Mouse (Mus musculus) forebrain, embryonic 12.5 days (tissue): ENCODE measurements around the gene Tmem54. TPM values are rescaled to one million over a fixed set of nuclear protein-coding genes. Genes with fewer than 3 reads are reported as not detected.
A peak's percentile ranks its signal among the peaks of the same experiment; 100 is the strongest.

ENCODE experiments used
- ATAC-seq: fragments of 200-750 bp; cut with Nextera tagmentation; 2 replicates; pipeline ENCODE4 v1.8.0; 2017; ENCODE audit warnings: moderate TSS enrichment; ENCODE audit not compliant: low FRiP score
- H3K27ac ChIP-seq: fragments of 300-500 bp; sonication (generic); 2 replicates; pipeline ENCODE4 v1.5.1; 2016; ENCODE audit warnings: mild to moderate bottlenecking
- H3K27me3 ChIP-seq: fragments of 300-500 bp; sonication (generic); 2 replicates; pipeline ENCODE4 v1.6.1; 2016; ENCODE audit warnings: mild to moderate bottlenecking
- H3K36me3 ChIP-seq: fragments of 300-500 bp; sonication (generic); replicated peaks from 2 replicates; pipeline ENCODE4 v1.6.1; 2016; ENCODE audit warnings: mild to moderate bottlenecking
- H3K4me1 ChIP-seq: fragments of 300-500 bp; sonication (generic); 2 replicates; pipeline ENCODE4 v1.6.1; 2016
- H3K4me2 ChIP-seq: fragments of 300-500 bp; sonication (generic); 2 replicates; pipeline ENCODE4 v1.6.1; 2016; ENCODE audit warnings: mild to moderate bottlenecking, moderate library complexity
- H3K4me3 ChIP-seq: fragments of 300-500 bp; sonication (generic); replicated peaks from 2 replicates; pipeline ENCODE4 v1.5.1; 2016; ENCODE audit warnings: mild to moderate bottlenecking
- H3K9ac ChIP-seq: fragments of 300-500 bp; sonication (generic); 2 replicates; pipeline ENCODE4 v1.6.1; 2016; ENCODE audit warnings: mild to moderate bottlenecking
- H3K9me3 ChIP-seq: fragments of 300-500 bp; sonication (generic); 2 replicates; pipeline ENCODE4 v1.6.1; 2016
- WGBS: fragments of 180-500 bp; shearing (Covaris S2); methylation state at CpG from one replicate; pipeline ENCODE4 v1.1.7; 2016; 5-methylcytosine and 5-hydroxymethylcytosine counted together
- polyA plus RNA-seq: library from polyadenylated mRNA; unstranded; fragments of >200 nt; fragmentation: Nextera tagmentation; extraction: Ambion mirVana; gene quantifications from 2 replicates; pipeline ENCODE4 v1.2.1, GENCODE M21; 2016

Gene Tmem54
- polyA plus RNA-seq, 1 experiment from 2014 or later, result 0.54 TPM

GRCm38 (mm10) chr4:129107348-129107899 lies 2.1 kb downstream of the Tmem54 start:
- no peaks in the 10 kb centered on the region for H3K9me3 ChIP-seq
- H3K4me1 ChIP-seq, result peaks cover 17% of the 10 kb centered on the region
- WGBS, result 70% methylated on average over 10 of the region's 10 CpGs
- H3K4me3 ChIP-seq, result no peak overlapping the region
- no peak for ATAC-seq
- H3K4me2 ChIP-seq, result no peak overlapping the region
- no peak overlapping the region for H3K27ac ChIP-seq
- H3K27me3 ChIP-seq, result peaks cover 60% of the 10 kb centered on the region
- no peaks in the 10 kb centered on the region for H3K36me3 ChIP-seq
- no peak overlapping the region for H3K9ac ChIP-seq

DNA sequence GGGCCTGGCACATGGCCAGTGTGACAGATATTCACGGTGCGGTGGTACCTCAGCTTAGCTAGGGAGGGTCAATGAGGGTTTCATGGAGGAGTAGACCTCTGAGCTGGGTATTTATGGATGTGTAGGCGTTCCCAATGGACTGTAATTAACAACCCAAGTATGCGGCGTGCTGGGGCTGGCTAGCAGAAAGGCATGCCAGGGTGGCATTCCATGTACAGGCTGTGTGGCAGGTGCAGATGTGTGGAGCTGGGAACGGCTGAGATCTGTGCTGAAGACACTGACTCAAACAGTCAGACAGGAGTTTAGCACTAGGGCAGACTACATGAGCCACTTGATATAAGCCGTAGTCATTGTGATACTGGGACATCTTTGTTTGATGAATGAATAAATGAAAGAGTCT lies 3.3 kb downstream of the Tmem54 start:
- 87% methylated on average over 7 of the region's 7 CpGs for WGBS
- H3K4me1 ChIP-seq, result peaks cover 24% of the 10 kb centered on the region
- H3K27ac ChIP-seq, result no peak overlapping the region
- H3K36me3 ChIP-seq, result no peaks in the 10 kb centered on the region
- no peak for ATAC-seq
- H3K9ac ChIP-seq, result no peak overlapping the region
- H3K4me2 ChIP-seq, result no peak overlapping the region
- H3K27me3 ChIP-seq, result peaks cover 53% of the 10 kb centered on the region
- H3K4me3 ChIP-seq, result no peak overlapping the region
- no peaks in the 10 kb centered on the region for H3K9me3 ChIP-seq

- H3K27me3 ChIP-seq, result peaks cover 39% of the 10 kb centered on the region
- ATAC-seq, result no peak
- WGBS, result 97% methylated on average over 6 of the region's 6 CpGs
Observed at GRCm38 (mm10) chr4:129110804-129111203, 5.5 kb downstream of the Tmem54 start.

DNA sequence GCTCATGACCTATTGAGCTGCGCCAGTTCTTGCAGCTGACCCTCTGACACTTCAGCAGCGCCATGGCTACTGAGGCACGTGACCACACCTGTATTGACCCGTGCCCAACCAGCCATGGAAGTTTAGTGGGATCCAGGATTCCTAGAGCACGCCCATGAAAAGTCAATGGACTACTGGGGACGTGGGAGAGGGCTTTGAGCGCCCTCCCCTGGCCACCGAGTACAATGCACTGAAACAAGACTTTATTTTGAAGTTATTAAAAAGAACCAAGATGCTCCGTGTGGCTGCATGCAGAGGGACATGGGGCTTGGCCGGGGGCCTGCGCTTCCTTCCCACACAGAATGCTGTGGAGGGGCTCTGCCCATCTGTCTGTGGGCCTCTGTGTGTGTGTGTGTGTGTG lies 6.0 kb downstream of the Tmem54 start:
- Histone ChIP-seq H3K4me1 (peaks cover 28% of the 10 kb centered on the region), H3K9me3 (no peaks in the 10 kb centered on the region), H3K36me3 (no peaks in the 10 kb centered on the region), H3K4me2 (no peak overlapping the region), H3K27ac (no peak overlapping the region), H3K4me3 (no peak overlapping the region), H3K27me3 (peaks cover 38% of the 10 kb centered on the region), H3K9ac (no peak overlapping the region)
- 63% methylated on average over 11 of the region's 11 CpGs for WGBS
- no peak for ATAC-seq

More at GRCm38 (mm10) chr4:129110804-129111203, 5.5 kb downstream of the Tmem54 start:
- H3K4me1 ChIP-seq, result peaks cover 29% of the 10 kb centered on the region
- H3K9me3 ChIP-seq, result no peaks in the 10 kb centered on the region
- H3K27ac ChIP-seq, result no peak overlapping the region
- H3K36me3 ChIP-seq, result no peaks in the 10 kb centered on the region
- no peak overlapping the region for H3K4me3 ChIP-seq
- H3K4me2 ChIP-seq, result no peak overlapping the region
- no peak overlapping the region for H3K9ac ChIP-seq

- H3K36me3 ChIP-seq, result no peaks in the 10 kb centered on the region
- ATAC-seq, result peak; percentile 49; the same call in 1 of the 2 replicates
- H3K4me3 ChIP-seq, result no peak overlapping the region
- H3K9ac ChIP-seq, result no peak overlapping the region
- H3K27ac ChIP-seq, result no peak overlapping the region
- H3K9me3 ChIP-seq, result no peaks in the 10 kb centered on the region
- H3K4me2 ChIP-seq, result no peak overlapping the region
- H3K27me3 ChIP-seq, result peaks cover 34% of the 10 kb centered on the region
- H3K4me1 ChIP-seq, result peaks cover 28% of the 10 kb centered on the region
- WGBS, result 72% methylated on average over 13 of the region's 13 CpGs
Observed at GRCm38 (mm10) chr4:129112231-129112630, 6.9 kb downstream of the Tmem54 start.

DNA sequence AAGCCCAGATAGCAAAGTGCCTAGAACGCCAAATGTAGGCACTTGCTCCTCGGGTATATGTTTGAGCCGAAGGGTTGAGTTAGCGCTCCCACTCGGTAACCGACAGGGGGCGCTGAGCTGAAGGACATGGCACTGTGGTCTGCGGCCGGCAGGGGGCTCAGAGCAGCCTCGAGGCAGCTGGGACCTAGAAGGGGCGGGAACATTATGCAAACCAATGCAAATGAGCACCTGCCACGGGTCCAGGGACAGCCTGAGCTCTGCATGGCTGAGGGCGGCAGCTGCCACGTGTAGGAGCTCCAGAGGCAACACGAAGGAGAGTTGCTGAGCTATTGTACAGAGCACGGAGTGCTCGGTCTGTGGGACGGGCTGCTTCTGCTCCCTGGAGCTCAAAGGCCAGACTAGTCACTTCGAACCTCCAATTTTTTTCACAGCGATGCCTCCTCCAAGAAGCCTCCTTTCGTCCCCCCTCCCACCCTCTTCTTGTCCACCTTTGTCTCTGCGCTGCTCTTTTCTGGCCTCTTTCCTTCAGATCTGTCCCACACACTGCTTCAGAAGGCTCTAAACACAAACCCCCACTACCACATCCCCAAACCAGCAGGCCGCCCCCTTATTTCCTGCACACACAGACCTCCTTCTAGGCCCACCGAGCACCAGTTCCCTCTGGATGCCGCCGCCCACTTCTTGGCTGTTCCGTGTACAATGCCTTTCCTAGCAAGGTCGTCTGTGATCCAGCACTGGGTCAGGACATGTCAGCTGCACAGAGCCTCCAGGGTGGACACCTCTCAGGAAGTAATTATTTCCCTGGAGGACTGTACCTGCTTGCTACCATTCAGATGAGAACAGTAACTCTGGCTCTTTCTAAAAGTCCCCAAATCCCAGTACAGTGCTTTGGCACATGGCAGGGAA lies 8.0 kb downstream of the Tmem54 start:
- Histone ChIP-seq H3K9ac (no peak overlapping the region), H3K4me2 (no peak overlapping the region), H3K27ac (peak overlapping the region; percentile 54; the same call in 1 of the 2 replicates), H3K4me1 (peaks cover 28% of the 10 kb centered on the region), H3K27me3 (peaks cover 25% of the 10 kb centered on the region), H3K4me3 (no peak overlapping the region), H3K9me3 (no peaks in the 10 kb centered on the region), H3K36me3 (no peaks in the 10 kb centered on the region)
- WGBS, result 30% methylated on average over 28 of the region's 28 CpGs
- ATAC-seq, result peak; percentile 95

- Histone ChIP-seq H3K27me3 (peaks cover 52% of the 10 kb centered on the region), H3K9me3 (no peaks in the 10 kb centered on the region), H3K27ac (no peak overlapping the region), H3K4me3 (no peak overlapping the region), H3K9ac (no peak overlapping the region), H3K36me3 (no peaks in the 10 kb centered on the region), H3K4me1 (peaks cover 44% of the 10 kb centered on the region), H3K4me2 (no peak overlapping the region)
- ATAC-seq, result no peak
- 92% methylated on average over 8 of the region's 8 CpGs for WGBS
Observed at GRCm38 (mm10) chr4:129116703-129117102, 11.4 kb downstream of the Tmem54 start.

GRCm38 (mm10) chr4:129117720-129118510 lies 12.6 kb downstream of the Tmem54 start:
- Histone ChIP-seq H3K27me3 (peaks cover 64% of the 10 kb centered on the region), H3K9ac (no peak overlapping the region), H3K27ac (no peak overlapping the region), H3K4me2 (no peak overlapping the region), H3K4me1 (peaks cover 38% of the 10 kb centered on the region), H3K4me3 (no peak overlapping the region), H3K36me3 (no peaks in the 10 kb centered on the region), H3K9me3 (no peaks in the 10 kb centered on the region)
- WGBS, result 88% methylated on average over 14 of the region's 14 CpGs
- no peak for ATAC-seq

DNA sequence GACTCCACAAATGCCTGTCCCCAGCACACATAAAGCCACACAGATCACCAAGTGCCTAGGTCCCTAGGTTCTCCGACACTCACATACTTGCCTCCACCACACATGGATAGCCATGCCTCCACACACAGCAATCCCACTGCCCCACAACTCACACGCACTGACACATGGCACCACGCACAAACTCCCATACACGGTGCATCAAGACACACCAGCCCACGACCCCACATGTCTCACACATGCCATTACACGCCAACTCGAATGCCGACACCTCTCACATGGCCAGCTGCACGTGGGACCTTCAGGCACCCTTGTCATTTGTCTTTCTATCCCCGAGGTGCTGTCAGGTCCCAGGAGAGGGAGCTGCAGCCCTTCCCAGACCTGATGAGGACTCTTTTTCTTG lies 14.4 kb downstream of the Tmem54 start:
- H3K9me3 ChIP-seq, result no peaks in the 10 kb centered on the region
- H3K36me3 ChIP-seq, result no peaks in the 10 kb centered on the region
- H3K4me3 ChIP-seq, result no peak overlapping the region
- ATAC-seq, result no peak
- no peak overlapping the region for H3K4me2 ChIP-seq
- H3K9ac ChIP-seq, result no peak overlapping the region
- no peak overlapping the region for H3K27ac ChIP-seq
- 78% methylated on average over 10 of the region's 10 CpGs for WGBS
- peaks cover 32% of the 10 kb centered on the region for H3K4me1 ChIP-seq
- H3K27me3 ChIP-seq, result peaks cover 78% of the 10 kb centered on the region

- Histone ChIP-seq H3K9ac (peak overlapping the region; percentile 49), H3K4me1 (peaks cover 34% of the 10 kb centered on the region), H3K4me2 (peak overlapping the region; percentile 85), H3K27me3 (peaks cover 84% of the 10 kb centered on the region), H3K9me3 (no peaks in the 10 kb centered on the region), H3K36me3 (no peaks in the 10 kb centered on the region), H3K27ac (no peak overlapping the region), H3K4me3 (peak overlapping the region; percentile 43)
- under 1% methylated on average over 56 of the region's 59 CpGs for WGBS
- ATAC-seq, result peak; percentile 59
Observed at GRCm38 (mm10) chr4:129120520-129121445, 15.4 kb downstream of the Tmem54 start.

DNA sequence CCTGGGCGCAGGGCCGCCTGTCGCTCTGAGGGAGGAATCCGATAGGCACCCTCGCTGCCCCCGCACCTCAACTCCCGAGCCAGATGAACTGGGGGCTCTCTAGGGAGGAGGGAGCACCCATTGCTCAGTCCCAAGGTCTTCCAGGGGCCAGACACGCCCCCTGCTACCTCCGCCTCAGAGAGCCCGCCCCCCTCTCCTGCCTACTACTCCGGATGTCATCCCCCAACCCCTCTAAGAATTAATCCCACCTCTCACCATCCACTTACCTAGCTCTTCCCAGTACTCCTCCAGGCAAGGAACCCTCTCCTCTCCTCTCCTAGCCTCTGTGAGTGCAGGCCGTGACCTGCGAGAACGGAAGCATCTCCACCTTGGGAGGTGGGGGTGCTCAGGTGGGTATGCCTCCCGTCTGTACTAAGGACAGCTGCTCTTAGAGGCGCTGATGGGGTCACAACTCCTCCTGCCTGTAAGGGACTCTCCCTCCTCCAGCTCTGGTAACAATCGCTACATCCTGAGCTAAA lies 16.3 kb downstream of the Tmem54 start, which contains the start of gene Hpca:
Gene Hpca, minus strand, starts transcription at position 468 of the 518 bp plus-strand sequence.
- Histone ChIP-seq H3K4me2 (peak within 1 kb of the TSS; percentile 85), H3K4me1 (peaks cover 39% of the 10 kb centered on the region), H3K36me3 (no peaks in the 10 kb centered on the region), H3K27ac (no peak within 1 kb of the TSS), H3K4me3 (peak within 1 kb of the TSS; percentile 43), H3K9ac (peak within 1 kb of the TSS; percentile 49), H3K27me3 (peaks cover 89% of the 10 kb centered on the region), H3K9me3 (no peaks in the 10 kb centered on the region)
- peak; percentile 5; the same call in 1 of the 2 replicates for ATAC-seq
- 2% methylated on average over 17 of the region's 17 CpGs for WGBS
